Mouse (Mus musculus) intestine, postnatal 0 days (tissue): ENCODE measurements at regions not wholly inside any gene's neighbourhood (a gene's known extent, or its start where the extent isn't known, plus 50 kb on each side); places are given as distances from the start of the nearest gene placed in this dataset.

ENCODE experiments used
- ATAC-seq: fragments of 200-750 bp; cut with Nextera tagmentation; 2 replicates; pipeline ENCODE4 v1.8.0; 2017; ENCODE audit warnings: mild to moderate bottlenecking, moderate TSS enrichment, moderate library complexity
- H3K27ac ChIP-seq: fragments of 300-500 bp; sonication (generic); 2 replicates; pipeline ENCODE4 v1.5.1; 2014; ENCODE audit warnings: mild to moderate bottlenecking, low read depth, low read length, moderate library complexity
- H3K27me3 ChIP-seq: fragments of 300-500 bp; sonication (generic); replicated peaks from 2 replicates; pipeline ENCODE4 v1.6.1; 2014; ENCODE audit warnings: low read length, mixed read lengths; ENCODE audit not compliant: control insufficient read depth, insufficient read depth
- H3K36me3 ChIP-seq: fragments of 300-500 bp; sonication (generic); 2 replicates; pipeline ENCODE4 v1.6.1; 2014; ENCODE audit warnings: mild to moderate bottlenecking, moderate library complexity; ENCODE audit not compliant: control insufficient read depth, insufficient read depth
- H3K4me1 ChIP-seq: fragments of 300-500 bp; sonication (generic); replicated peaks from 2 replicates; pipeline ENCODE4 v1.6.1; 2014; ENCODE audit warnings: antibody characterized with exemption, low read length, mixed read lengths; ENCODE audit not compliant: control insufficient read depth, insufficient read depth
- H3K4me2 ChIP-seq: fragments of 300-500 bp; sonication (generic); replicated peaks from 2 replicates; pipeline ENCODE4 v1.6.1; 2014; ENCODE audit warnings: low read depth, mild to moderate bottlenecking, moderate library complexity
- H3K4me3 ChIP-seq: fragments of 300-500 bp; sonication (generic); 2 replicates; pipeline ENCODE4 v1.5.1; 2014; ENCODE audit warnings: low read depth, low read length
- H3K9ac ChIP-seq: fragments of 300-500 bp; sonication (generic); 2 replicates; pipeline ENCODE4 v1.6.1; 2014; ENCODE audit warnings: mild to moderate bottlenecking, low read depth, low read length
- H3K9me3 ChIP-seq: fragments of 300-500 bp; sonication (generic); 2 replicates; pipeline ENCODE4 v1.6.1; 2016; ENCODE audit warnings: mixed run types; ENCODE audit not compliant: control insufficient read depth
- CTCF ChIP-seq: sonication (generic); IDR thresholded peaks from 2 replicates; pipeline ENCODE4 v1.5.1; 2016; ENCODE audit warnings: low read depth, mild to moderate bottlenecking, control low read depth, antibody characterized with exemption, moderate library complexity
- WGBS: fragments of 180-500 bp; shearing (Covaris S2); extraction: QIAGEN DNeasy Blood & Tissue Kit; methylation state at CpG from one replicate; pipeline ENCODE4 v1.1.7; 2014; 5-methylcytosine and 5-hydroxymethylcytosine counted together

DNA sequence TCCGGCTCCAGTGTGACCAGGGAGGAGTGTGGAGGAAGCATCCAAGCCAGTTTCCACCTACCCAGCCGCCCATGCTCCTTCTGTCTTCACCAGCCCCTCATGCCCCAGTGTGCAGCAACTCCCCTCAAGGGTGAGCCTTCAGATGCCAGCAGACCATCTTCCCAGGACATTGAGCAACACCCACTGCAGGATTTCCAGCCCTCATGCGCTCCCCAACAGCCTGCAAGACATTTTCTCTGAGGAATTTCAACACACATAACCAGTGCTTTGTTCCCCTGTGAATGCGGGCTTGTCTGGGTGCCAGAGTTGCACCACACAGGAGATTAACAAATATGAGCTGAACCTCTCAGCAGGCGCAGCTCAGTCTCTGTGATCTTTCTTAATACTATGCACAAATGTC, 489.3 kb upstream of the Gm10131 start:
- H3K9ac ChIP-seq = no peak overlapping the region
- H3K9me3 ChIP-seq = no peaks in the 10 kb centered on the region
- H3K4me1 ChIP-seq = no peaks in the 10 kb centered on the region
- no peaks in the 10 kb centered on the region for H3K27me3 ChIP-seq
- WGBS = 82% methylated on average over 5 of the region's 5 CpGs
- no peak overlapping the region for H3K4me3 ChIP-seq
- TF ChIP-seq CTCF = no peak
- ATAC-seq = no peak
- H3K4me2 ChIP-seq = no peak overlapping the region
- no peak overlapping the region for H3K27ac ChIP-seq
- H3K36me3 ChIP-seq = no peaks in the 10 kb centered on the region

DNA sequence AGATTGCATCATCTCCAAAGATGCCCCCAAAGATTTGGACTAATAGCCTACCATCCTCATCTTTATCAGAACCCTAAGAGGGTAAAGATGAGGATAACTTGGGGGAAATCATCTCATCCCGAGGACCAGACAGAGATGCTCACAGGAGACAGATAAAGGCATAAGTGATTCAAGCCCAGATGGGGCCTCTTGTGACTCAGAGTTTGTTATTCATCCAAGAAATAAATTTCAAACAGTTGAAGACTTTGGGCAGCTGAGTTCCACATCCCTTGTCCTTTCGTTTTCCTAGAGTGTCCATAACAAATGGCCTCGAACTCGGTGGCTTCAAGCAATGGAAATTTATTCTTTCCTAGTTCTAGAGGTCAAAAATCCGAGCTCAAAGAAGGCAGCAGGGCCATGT, 485.1 kb upstream of the Gm10131 start:
- H3K27me3 ChIP-seq = no peaks in the 10 kb centered on the region
- H3K36me3 ChIP-seq = no peaks in the 10 kb centered on the region
- no peak overlapping the region for H3K27ac ChIP-seq
- 58% methylated on average over 5 of the region's 5 CpGs for WGBS
- H3K4me2 ChIP-seq = no peak overlapping the region
- no peak for TF ChIP-seq CTCF
- H3K9me3 ChIP-seq = no peaks in the 10 kb centered on the region
- no peak for ATAC-seq
- no peaks in the 10 kb centered on the region for H3K4me1 ChIP-seq
- H3K9ac ChIP-seq = no peak overlapping the region
- no peak overlapping the region for H3K4me3 ChIP-seq

DNA sequence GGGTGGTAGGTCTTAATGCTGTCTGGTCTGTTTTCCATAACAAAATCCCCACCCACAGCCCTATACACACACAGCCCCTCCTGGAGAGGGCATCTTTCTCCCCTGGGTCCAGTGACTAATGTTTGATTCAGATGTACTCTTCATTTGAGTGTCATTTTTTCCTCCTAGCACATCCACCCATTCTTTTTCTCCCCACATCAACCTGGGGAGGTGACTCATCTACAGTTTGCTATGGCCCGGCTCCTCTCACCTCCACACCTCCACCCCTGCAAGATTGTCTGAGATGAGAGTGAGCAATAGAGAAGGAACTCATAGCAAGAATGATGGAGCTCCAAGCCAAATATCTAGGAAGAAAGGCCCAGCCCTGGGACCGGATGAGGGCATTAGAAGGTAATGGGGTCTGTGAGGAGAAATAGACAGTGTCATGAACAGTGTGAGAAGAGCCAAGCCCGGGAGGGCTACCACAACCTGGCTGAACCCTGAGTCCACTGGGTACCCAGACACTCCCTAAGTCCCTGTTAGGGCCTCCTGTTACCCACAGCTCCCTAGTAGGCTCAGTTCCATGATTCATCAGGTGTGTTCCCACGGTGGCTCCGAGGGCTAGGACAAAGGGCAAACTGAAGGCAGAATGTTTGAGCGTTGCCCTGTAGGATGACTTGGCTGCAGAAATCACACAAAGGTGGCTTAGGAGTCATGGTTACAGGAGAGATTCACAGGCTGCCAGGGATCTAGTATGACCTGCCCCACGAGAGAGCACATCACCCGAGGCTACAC, 479.6 kb upstream of the Gm10131 start:
- ATAC-seq = peak; percentile 70
- Histone ChIP-seq H3K27ac (no peak overlapping the region), H3K4me3 (no peak overlapping the region), H3K9me3 (no peaks in the 10 kb centered on the region), H3K36me3 (no peaks in the 10 kb centered on the region), H3K4me1 (no peaks in the 10 kb centered on the region), H3K4me2 (no peak overlapping the region), H3K27me3 (no peaks in the 10 kb centered on the region), H3K9ac (no peak overlapping the region)
- no peak for TF ChIP-seq CTCF
- 68% methylated on average over 8 of the region's 8 CpGs for WGBS

DNA sequence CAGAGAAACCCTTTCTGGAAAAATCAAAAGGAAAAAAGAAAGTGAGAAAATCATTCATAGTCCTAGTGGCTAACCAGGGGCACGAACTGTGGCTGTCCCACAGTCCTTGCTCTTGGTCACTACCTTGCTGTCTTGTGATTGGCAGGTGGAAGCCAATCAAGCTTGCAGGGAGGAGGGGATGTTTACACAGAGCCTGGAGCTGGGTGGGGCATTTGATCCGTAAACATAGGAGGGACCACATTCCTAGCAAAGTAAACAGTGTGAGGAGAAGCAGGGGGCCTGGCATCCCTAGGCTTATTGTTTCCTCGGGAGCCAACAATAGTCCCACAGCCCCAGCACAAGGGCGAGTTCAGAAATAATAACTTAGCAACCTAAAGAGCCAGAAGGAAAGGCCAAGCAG, 466.5 kb upstream of the Gm10131 start:
- peak; percentile 36; the same call in 1 of the 2 replicates for ATAC-seq
- Histone ChIP-seq H3K27ac (no peak overlapping the region), H3K36me3 (no peaks in the 10 kb centered on the region), H3K4me1 (no peaks in the 10 kb centered on the region), H3K4me2 (no peak overlapping the region), H3K9ac (no peak overlapping the region), H3K9me3 (no peaks in the 10 kb centered on the region), H3K4me3 (no peak overlapping the region), H3K27me3 (no peaks in the 10 kb centered on the region)
- no peak for TF ChIP-seq CTCF
- 28% methylated on average over 4 of the region's 4 CpGs for whole genome bisulfite sequencing

DNA sequence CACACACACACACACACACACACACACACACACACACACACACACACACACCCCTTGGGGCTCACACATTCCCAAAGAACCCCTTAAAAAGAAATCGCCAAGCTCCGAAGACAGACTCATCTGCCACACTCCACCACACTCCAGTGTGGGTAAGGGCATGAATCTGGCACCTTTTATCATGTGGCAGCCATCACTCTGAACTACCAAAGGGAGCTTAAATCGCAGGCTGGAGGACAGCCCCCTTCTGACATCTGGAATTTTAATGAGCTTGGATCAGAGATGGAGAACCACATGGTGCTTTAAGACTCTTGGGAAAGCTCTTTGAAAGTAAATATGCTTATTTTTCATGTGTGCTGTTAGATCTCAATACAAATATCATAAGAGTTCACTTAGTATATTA, 462.5 kb upstream of the Gm10131 start:
- no peak for ATAC-seq
- no peak for TF ChIP-seq CTCF
- Histone ChIP-seq H3K9me3 (no peaks in the 10 kb centered on the region), H3K4me2 (no peak overlapping the region), H3K27ac (no peak overlapping the region), H3K9ac (no peak overlapping the region), H3K27me3 (no peaks in the 10 kb centered on the region), H3K4me3 (no peak overlapping the region), H3K4me1 (no peaks in the 10 kb centered on the region), H3K36me3 (no peaks in the 10 kb centered on the region)
- WGBS = 74% methylated on average over 3 of the region's 3 CpGs

DNA sequence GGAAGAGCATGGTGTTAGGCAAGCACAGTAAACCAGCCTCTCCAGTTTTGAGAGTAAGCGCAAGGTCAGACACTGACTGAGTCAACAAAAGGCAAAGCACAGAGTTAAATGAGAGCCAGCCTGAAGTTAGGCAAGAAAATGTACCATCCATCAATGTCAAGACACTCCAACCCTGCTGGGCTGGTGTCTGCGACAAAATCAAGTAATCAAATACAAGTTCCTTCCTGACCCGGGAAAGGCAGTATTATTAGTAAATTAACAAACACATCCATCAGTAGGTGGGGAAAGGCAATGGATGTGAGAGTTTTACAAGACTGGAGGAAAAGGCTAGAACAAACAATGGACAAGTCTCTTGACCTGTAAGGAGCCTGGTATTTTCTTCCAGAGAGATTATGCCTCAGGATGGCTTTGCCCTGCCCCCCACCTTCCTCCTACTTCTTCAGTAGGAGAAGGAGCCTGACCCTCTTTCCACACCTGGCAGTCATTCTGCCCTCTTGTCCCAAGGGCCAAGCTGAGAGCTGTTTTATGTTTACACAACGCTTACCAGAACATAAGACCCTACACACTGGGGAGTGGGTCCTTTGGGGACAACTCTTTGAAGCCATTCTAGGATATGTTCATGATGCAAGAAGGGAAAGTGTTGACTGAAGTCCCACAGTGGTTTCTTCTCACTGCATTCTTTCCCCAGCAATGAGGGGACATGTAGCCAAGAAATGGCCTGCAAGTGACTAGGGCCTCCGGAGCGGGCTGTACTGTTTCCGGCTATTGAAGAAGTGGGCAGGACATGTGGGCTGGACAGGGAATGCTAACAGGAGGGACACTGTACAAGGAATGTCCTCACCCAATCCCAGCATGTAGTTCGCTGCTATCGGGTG, 461.7 kb upstream of the Gm10131 start:
- ATAC-seq = no peak
- no peak overlapping the region for H3K4me2 ChIP-seq
- no peaks in the 10 kb centered on the region for H3K27me3 ChIP-seq
- TF ChIP-seq CTCF = no peak
- H3K4me1 ChIP-seq = no peaks in the 10 kb centered on the region
- H3K36me3 ChIP-seq = no peaks in the 10 kb centered on the region
- H3K27ac ChIP-seq = no peak overlapping the region
- no peaks in the 10 kb centered on the region for H3K9me3 ChIP-seq
- 41% methylated on average over 9 of the region's 9 CpGs for WGBS
- H3K9ac ChIP-seq = no peak overlapping the region
- H3K4me3 ChIP-seq = no peak overlapping the region
